Mouse (Mus musculus) spleen, postnatal 36 days (tissue): Measurements from ENCODE around the gene Hist1h4f.
"Not testable (repeated sequence)": the region's sequence is repeated elsewhere in the genome, so short reads cannot be mapped to it uniquely, and the experiment has no call there.

Source experiments
- DNase-seq, 2 experiments: peaks; one replicate each; pipeline ENCODE4 v3.0.0; 2022; ENCODE audit warnings: low spot score in 2 of 2, mixed read lengths in 1 of 2

Hist1h4f gene

GRCm38 (mm10) chr13:23554925-23555838 lies 3.7 kb upstream of the Hist1h4f start:
- peak; percentile 87 to 91 for DNase-seq

GRCm38 (mm10) chr13:23554393-23554792 lies 2.9 kb upstream of the Hist1h4f start:
- DNase-seq: no peak

GRCm38 (mm10) chr13:23552962-23553361 lies 1.5 kb upstream of the Hist1h4f start, which contains the start of gene Hist1h1d:
Hist1h1d (plus strand) TSS chr13:23553262.
- no peak for DNase-seq

- DNase-seq: no peak
Measured at GRCm38 (mm10) chr13:23551931-23552914, 775 bp upstream of the Hist1h4f start.

- DNase-seq: no peak
Measured at GRCm38 (mm10) chr13:23550761-23551145, 695 bp downstream of the Hist1h4f start.

- DNase-seq: no peak
Measured at GRCm38 (mm10) chr13:23546694-23547093, 4.8 kb downstream of the Hist1h4f start.

- DNase-seq: not testable (repeated sequence)
Measured at GRCm38 (mm10) chr13:23544787-23545120, 6.7 kb downstream of the Hist1h4f start.

GRCm38 (mm10) chr13:23543965-23544786 lies 7.3 kb downstream of the Hist1h4f start, which contains the start of gene Hist1h3f:
Hist1h3f (plus strand) TSS chr13:23544052.
- DNase-seq: peak; percentile 80 to 88

- DNase-seq: peak; percentile 87 to 92
Measured at GRCm38 (mm10) chr13:23542999-23543607, 8.3 kb downstream of the Hist1h4f start, which contains the start of gene Hist1h2bh. Hist1h2bh (minus strand) TSS chr13:23543392.

GRCm38 (mm10) chr13:23542225-23542980 lies 9.0 kb downstream of the Hist1h4f start:
- not testable (repeated sequence) for DNase-seq

GRCm38 (mm10) chr13:23541497-23541896 lies 10.0 kb downstream of the Hist1h4f start:
- no peak for DNase-seq

GRCm38 (mm10) chr13:23539821-23540220 lies 11.6 kb downstream of the Hist1h4f start:
- DNase-seq: not testable (repeated sequence)

- DNase-seq: no peak
Measured at GRCm38 (mm10) chr13:23538249-23538648, 13.2 kb downstream of the Hist1h4f start.

- no peak for DNase-seq
Measured at GRCm38 (mm10) chr13:23537006-23537710, 14.3 kb downstream of the Hist1h4f start.

- no peak for DNase-seq
Measured at GRCm38 (mm10) chr13:23536076-23536822, 15.2 kb downstream of the Hist1h4f start.

GRCm38 (mm10) chr13:23535137-23536075 lies 16.0 kb downstream of the Hist1h4f start, which contains the start of gene Hist1h3g:
Hist1h3g (plus strand) TSS chr13:23535422.
- peak; percentile 87 to 92 for DNase-seq
